Mouse (Mus musculus) ES-E14 (cell line): Measurements from ENCODE around the gene Gm10720.
"Not testable (repeated sequence)": the region's sequence is repeated elsewhere in the genome, so short reads cannot be mapped to it uniquely, and the experiment has no call there.

ENCODE experiments used
- CHD2 ChIP-seq: IDR thresholded peaks from 2 replicates; pipeline ENCODE4 v1.6.1; 2014; ENCODE audit warnings: mild to moderate bottlenecking, low read depth, low read length, inconsistent platforms
- MAFK ChIP-seq: IDR thresholded peaks from 2 replicates; pipeline ENCODE4 v1.6.1; 2014; ENCODE audit warnings: mild to moderate bottlenecking, low read depth, low read length, inconsistent platforms; ENCODE audit not compliant: insufficient read depth
- ZC3H11A ChIP-seq: IDR thresholded peaks from 2 replicates; pipeline ENCODE4 v1.6.1; 2012; ENCODE audit warnings: low read depth, mild to moderate bottlenecking, inconsistent platforms, low read length, borderline replicate concordance
- ZNF384 ChIP-seq: IDR thresholded peaks from 2 replicates; pipeline ENCODE4 v1.6.1; 2012; ENCODE audit warnings: low read depth, low read length, inconsistent platforms

GRCm38 (mm10) chr9:3030677-3031318 lies 15.3 kb downstream of the Gm10720 start:
- not testable (repeated sequence) for TF ChIP-seq MAFK, CHD2, ZNF384, ZC3H11A
